8 mouse cellular contexts compared by ENCODE assay signal in genomic region chr6:30299683-30300082, GRCm38 (mm10). TPM values are rescaled to one million over a fixed set of nuclear protein-coding genes. Genes with fewer than 3 reads are reported as not detected.
DNase-seq lines count a peak whose midpoint lies in the region; ATAC-seq and TF ChIP-seq lines count a peak whose summit lies in the region.

No protein-coding gene starts in this region.

- peaks cover 4% of the 10 kb centered on the region; the same call in 1 of the 2 replicates for H3K4me1 ChIP-seq in intestine, postnatal 0 days (replicated peaks; ENCODE audit: control insufficient read depth, insufficient read depth, low read length)
- H3K4me1 ChIP-seq in intestine, embryonic 15.5 days (replicated peaks) = peaks cover 20% of the 10 kb centered on the region; the same call in 1 of the 2 replicates
- peaks cover 42% of the 10 kb centered on the region for H3K4me1 ChIP-seq in embryonic facial prominence, embryonic 10.5 days
- H3K4me1 ChIP-seq in forebrain, embryonic 14.5 days (ENCODE audit: control insufficient read depth, insufficient read depth, low read length) = peaks cover 17% of the 10 kb centered on the region; the same call in 1 of the 2 replicates
- peaks cover 44% of the 10 kb centered on the region for H3K4me1 ChIP-seq in midbrain, embryonic 10.5 days

- peak overlapping the region; percentile 5; the same call in 1 of the 2 replicates for H3K27ac ChIP-seq in intestine, postnatal 0 days (ENCODE audit: low read depth, low read length)
- no peak overlapping the region for H3K27ac ChIP-seq in intestine, embryonic 15.5 days
- no peak overlapping the region for H3K27ac ChIP-seq in embryonic facial prominence, embryonic 10.5 days (replicated peaks)
- H3K27ac ChIP-seq in forebrain, embryonic 14.5 days (ENCODE audit: low read depth, low read length) = no peak overlapping the region; the same call in 1 of the 2 replicates
- no peak overlapping the region for H3K27ac ChIP-seq in midbrain, embryonic 10.5 days (replicated peaks)

- H3K9me3 ChIP-seq in intestine, postnatal 0 days (ENCODE audit: control insufficient read depth) = no peaks in the 10 kb centered on the region
- no peaks in the 10 kb centered on the region for H3K9me3 ChIP-seq in intestine, embryonic 15.5 days
- H3K9me3 ChIP-seq in embryonic facial prominence, embryonic 10.5 days = no peaks in the 10 kb centered on the region
- H3K9me3 ChIP-seq in forebrain, embryonic 14.5 days (replicated peaks; ENCODE audit: control insufficient read depth, low read length) = no peaks in the 10 kb centered on the region
- no peaks in the 10 kb centered on the region for H3K9me3 ChIP-seq in midbrain, embryonic 10.5 days (replicated peaks)

- no peak for TF ChIP-seq CTCF in intestine, postnatal 0 days (IDR thresholded peaks at IDR 0.05; ENCODE audit: low read depth)

- peaks cover 8% of the 10 kb centered on the region; the same call in 1 of the 2 replicates for H3K36me3 ChIP-seq in intestine, postnatal 0 days (ENCODE audit: control insufficient read depth, insufficient read depth)
- 0 out of 2 replicates have a peak, but pooled peaks cover 5% of the 10 kb centered on the region for H3K36me3 ChIP-seq in intestine, embryonic 15.5 days
- peaks cover 37% of the 10 kb centered on the region for H3K36me3 ChIP-seq in embryonic facial prominence, embryonic 10.5 days (replicated peaks)
- H3K36me3 ChIP-seq in forebrain, embryonic 14.5 days (ENCODE audit: control insufficient read depth, insufficient read depth, low read length) = peaks cover 19% of the 10 kb centered on the region; the same call in 1 of the 2 replicates
- H3K36me3 ChIP-seq in midbrain, embryonic 10.5 days = peaks cover 36% of the 10 kb centered on the region

- no peak overlapping the region for H3K9ac ChIP-seq in intestine, postnatal 0 days (ENCODE audit: low read depth, low read length)
- no peak overlapping the region for H3K9ac ChIP-seq in intestine, embryonic 15.5 days
- no peak overlapping the region for H3K9ac ChIP-seq in forebrain, embryonic 14.5 days (ENCODE audit: low read length)

- DNase-seq in embryonic facial prominence, embryonic 10.5 days (ENCODE audit: low spot score) = no peak
- no peak for DNase-seq in forebrain, embryonic 14.5 days (ENCODE audit: low spot score)
- DNase-seq in midbrain, embryonic 10.5 days (ENCODE audit: low spot score) = no peak
- DNase-seq in T-cell, adult 2 months (ENCODE audit: low spot score) = no peak
- DNase-seq in cerebellum, postnatal 10 days = no peak
- no peak for DNase-seq in layer of hippocampus, adult 9-11 months

- no peak overlapping the region for H3K4me2 ChIP-seq in intestine, postnatal 0 days (replicated peaks; ENCODE audit: low read depth)
- H3K4me2 ChIP-seq in intestine, embryonic 15.5 days (replicated peaks) = no peak overlapping the region
- peak overlapping the region; percentile 69 for H3K4me2 ChIP-seq in forebrain, embryonic 14.5 days (ENCODE audit: low read length)

- WGBS in intestine, postnatal 0 days = 78% methylated on average over 5 of the region's 5 CpGs
- 78% methylated on average over 5 of the region's 5 CpGs for WGBS in intestine, embryonic 15.5 days
- WGBS in embryonic facial prominence, embryonic 10.5 days = 84% methylated on average over 5 of the region's 5 CpGs
- WGBS in forebrain, embryonic 14.5 days = 94% methylated on average over 5 of the region's 5 CpGs
- WGBS in midbrain, embryonic 10.5 days = 89% methylated on average over 5 of the region's 5 CpGs

- H3K27me3 ChIP-seq in intestine, postnatal 0 days (replicated peaks; ENCODE audit: control insufficient read depth, insufficient read depth, low read length) = no peaks in the 10 kb centered on the region
- H3K27me3 ChIP-seq in intestine, embryonic 15.5 days (replicated peaks) = no peaks in the 10 kb centered on the region
- no peaks in the 10 kb centered on the region for H3K27me3 ChIP-seq in embryonic facial prominence, embryonic 10.5 days (replicated peaks; ENCODE audit: low read depth, poor library complexity, severe bottlenecking)
- H3K27me3 ChIP-seq in forebrain, embryonic 14.5 days (replicated peaks; ENCODE audit: control insufficient read depth, insufficient read depth, low read length) = no peaks in the 10 kb centered on the region
- no peaks in the 10 kb centered on the region for H3K27me3 ChIP-seq in midbrain, embryonic 10.5 days (ENCODE audit: low read depth, poor library complexity, severe bottlenecking)

- H3K4me3 ChIP-seq in intestine, postnatal 0 days (ENCODE audit: low read depth, low read length) = no peak overlapping the region
- H3K4me3 ChIP-seq in intestine, embryonic 15.5 days (replicated peaks) = no peak overlapping the region
- H3K4me3 ChIP-seq in embryonic facial prominence, embryonic 10.5 days = peak overlapping the region; percentile 89; the same call in 1 of the 2 replicates
- H3K4me3 ChIP-seq in forebrain, embryonic 14.5 days (ENCODE audit: low read depth, low read length) = no peak overlapping the region
- 0 out of 2 replicates have a peak overlapping the region, but pooled peaks have one; percentile 72 for H3K4me3 ChIP-seq in midbrain, embryonic 10.5 days

- no peak for ATAC-seq in intestine, postnatal 0 days
- no peak for ATAC-seq in intestine, embryonic 15.5 days
- no peak for ATAC-seq in forebrain, embryonic 14.5 days

RNA-seq across cellular contexts. Expression of gene Ube2h, which starts 4.7 kb away (rescaled TPM):
- polyA plus RNA-seq in intestine, postnatal 0 days (2015; fragmentation: Nextera tagmentation; extraction: Ambion mirVana) = 18.6 and 21.1 TPM in 2 replicates
- polyA plus RNA-seq in intestine, embryonic 15.5 days (2015; fragmentation: Nextera tagmentation; extraction: Ambion mirVana) = 34.6 and 35.4 TPM in 2 replicates
- 34.0 and 35.4 TPM in 2 replicates for polyA plus RNA-seq in embryonic facial prominence, embryonic 10.5 days (2016; fragmentation: Nextera tagmentation; extraction: Ambion mirVana)
- polyA plus RNA-seq in forebrain, embryonic 14.5 days (2014; fragmentation: Nextera tagmentation; extraction: Ambion mirVana) = 57.3 and 71.4 TPM in 2 replicates
- polyA plus RNA-seq in midbrain, embryonic 10.5 days (2016; fragmentation: Nextera tagmentation; extraction: Ambion mirVana) = 29.0 and 35.1 TPM in 2 replicates

Comparison
In these comparisons a context has a peak if more than half of its experiments do, and no peak if none do; other contexts are left out.
1. H3K4me3 ChIP-seq: peak in embryonic facial prominence, embryonic 10.5 days (single experiment) and midbrain, embryonic 10.5 days (single experiment); none in intestine, postnatal 0 days (single experiment), intestine, embryonic 15.5 days (single experiment) and forebrain, embryonic 14.5 days (single experiment).